Comparison of ENCODE assay signal across 9 mouse cellular contexts in the genomic region with DNA sequence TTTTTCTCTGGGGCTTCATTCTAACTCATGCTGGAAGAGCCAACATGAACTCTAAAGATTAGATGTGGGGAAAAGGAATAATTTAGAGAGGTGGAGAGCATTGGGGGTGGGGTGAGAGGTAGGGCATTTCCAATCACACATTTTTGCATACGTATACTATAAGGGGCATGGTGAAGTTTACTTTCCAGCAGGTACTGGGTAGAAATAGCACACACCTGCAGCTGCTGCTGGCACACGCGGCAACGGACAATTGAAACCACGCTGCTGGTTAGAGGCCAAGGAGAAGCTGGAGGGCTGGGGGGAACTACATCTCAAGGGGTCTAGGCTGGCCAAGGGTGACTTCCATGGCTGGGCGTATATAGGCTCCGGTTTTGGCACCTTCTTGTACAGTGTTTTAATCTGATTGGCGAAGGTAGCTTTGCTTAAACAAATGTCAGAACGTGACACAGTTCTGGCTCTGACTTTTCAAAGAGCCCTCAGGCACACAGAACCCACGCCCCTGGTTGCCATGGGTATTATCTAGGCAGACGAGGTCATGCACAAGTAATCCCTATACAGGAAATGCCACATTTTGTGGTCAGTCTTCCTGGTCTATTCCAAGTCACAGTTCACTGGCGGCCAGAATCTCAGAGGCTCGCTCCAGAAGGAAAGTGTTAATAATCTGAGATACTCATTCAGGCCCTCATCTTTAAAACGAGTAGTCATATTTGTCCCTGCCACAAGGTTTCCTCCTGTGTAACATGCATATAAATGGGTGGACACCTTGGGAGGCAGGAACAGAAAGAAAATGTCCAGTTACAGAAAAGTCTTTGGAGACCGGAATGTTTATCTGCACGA. TPM values are rescaled to one million over a fixed set of nuclear protein-coding genes. Genes with fewer than 3 reads are reported as not detected.
DNase-seq lines count a peak whose midpoint lies in the region; ATAC-seq lines count a peak whose summit lies in the region.
"Had no signal": no experiment of that assay in that cellular context is flagged by ENCODE, and none has a peak within 500 bp of the region (broad histone marks: within the 10 kb centered on the region; RNA-seq: fewer than 3 reads in every experiment).

No protein-coding gene starts in this region.

- H3K4me1 ChIP-seq in kidney, embryonic 15.5 days: peaks cover 31% of the 10 kb centered on the region
- no peaks in the 10 kb centered on the region for H3K4me1 ChIP-seq in forebrain, embryonic 16.5 days (replicated peaks; ENCODE audit: control insufficient read depth, insufficient read depth, low read length)

- H3K9ac ChIP-seq in kidney, embryonic 15.5 days: no peak overlapping the region
- no peak overlapping the region for H3K9ac ChIP-seq in forebrain, embryonic 16.5 days (replicated peaks; ENCODE audit: low read depth, low read length)
- H3K9ac ChIP-seq: hindbrain, embryonic 14.5 days had no signal

- peak; percentile 85 to 92 for DNase-seq in adrenal gland, adult (ENCODE audit: inconsistent age in 2 of 2, low spot score in 1 of 2)
- DNase-seq in adrenal gland, adult 18-20 months (ENCODE audit: low spot score in 2 of 2): no peak
- peak; percentile 9 for DNase-seq in embryo, embryonic 9.5 days (ENCODE audit: extremely low spot score)
- peak; percentile 66 for DNase-seq in lung, postnatal 25 days (ENCODE audit: low spot score)
- DNase-seq in frontal cortex, postnatal 10 days (ENCODE audit: low spot score in 2 of 2): no peak
- no peak for DNase-seq in right cerebral cortex, postnatal 36 days (ENCODE audit: low spot score in 2 of 2)

- H3K4me2 ChIP-seq in kidney, embryonic 15.5 days: peak overlapping the region; percentile 29
- H3K4me2 ChIP-seq in forebrain, embryonic 16.5 days (ENCODE audit: low read length): no peak overlapping the region
- H3K4me2 ChIP-seq: hindbrain, embryonic 14.5 days had no signal

- H3K36me3 ChIP-seq in kidney, embryonic 15.5 days: peaks cover 6% of the 10 kb centered on the region; the same call in 1 of the 2 replicates
- no peaks in the 10 kb centered on the region for H3K36me3 ChIP-seq in forebrain, embryonic 16.5 days (ENCODE audit: control insufficient read depth, insufficient read depth)

- no peak overlapping the region for H3K4me3 ChIP-seq in kidney, embryonic 15.5 days (replicated peaks)
- H3K4me3 ChIP-seq in forebrain, embryonic 16.5 days (replicated peaks; ENCODE audit: low read length): no peak overlapping the region

- H3K27me3 ChIP-seq in kidney, embryonic 15.5 days: no peaks in the 10 kb centered on the region
- no peaks in the 10 kb centered on the region for H3K27me3 ChIP-seq in forebrain, embryonic 16.5 days (replicated peaks; ENCODE audit: control insufficient read depth, insufficient read depth, low read length)

- ATAC-seq in kidney, embryonic 15.5 days (replicated peaks; ENCODE audit: low FRiP score): peak; percentile 75
- no peak for ATAC-seq in forebrain, embryonic 16.5 days

- 62% methylated on average over 16 of the region's 16 CpGs for WGBS in kidney, embryonic 15.5 days
- 81% methylated on average over 16 of the region's 16 CpGs for WGBS in forebrain, embryonic 16.5 days

- no peaks in the 10 kb centered on the region for H3K9me3 ChIP-seq in kidney, embryonic 15.5 days (replicated peaks)
- no peaks in the 10 kb centered on the region for H3K9me3 ChIP-seq in forebrain, embryonic 16.5 days (ENCODE audit: control insufficient read depth, low read length)

- peak overlapping the region; percentile 81 for H3K27ac ChIP-seq in kidney, embryonic 15.5 days
- no peak overlapping the region for H3K27ac ChIP-seq in forebrain, embryonic 16.5 days (ENCODE audit: low read length)
- H3K27ac ChIP-seq: hindbrain, embryonic 14.5 days had no signal

RNA-seq across cellular contexts. Expression of a gene that starts 38.6 kb away (rescaled TPM):
- total RNA-seq in adrenal gland, adult 18-20 months (2021): 10 to 100 TPM; 87.0 to 94.9 TPM
- 21.0 and 21.7 TPM in 2 replicates for polyA plus RNA-seq in kidney, embryonic 15.5 days (2015; fragmentation: Nextera tagmentation; extraction: Ambion mirVana)
- 39.3 and 42.6 TPM in 2 replicates for polyA plus RNA-seq in forebrain, embryonic 16.5 days (2015; fragmentation: Nextera tagmentation; extraction: Ambion mirVana)

Comparison
In these comparisons a context has a peak if more than half of its experiments do, and no peak if none do; other contexts are left out.
1. DNase-seq: peak in adrenal gland, adult (2 of 2), embryo, embryonic 9.5 days (single experiment) and lung, postnatal 25 days (single experiment); none in adrenal gland, adult 18-20 months (0 of 2), frontal cortex, postnatal 10 days (0 of 2) and right cerebral cortex, postnatal 36 days (0 of 2).